Mouse (Mus musculus): Measurements from ENCODE around the gene Dynlrb2.

DNA sequence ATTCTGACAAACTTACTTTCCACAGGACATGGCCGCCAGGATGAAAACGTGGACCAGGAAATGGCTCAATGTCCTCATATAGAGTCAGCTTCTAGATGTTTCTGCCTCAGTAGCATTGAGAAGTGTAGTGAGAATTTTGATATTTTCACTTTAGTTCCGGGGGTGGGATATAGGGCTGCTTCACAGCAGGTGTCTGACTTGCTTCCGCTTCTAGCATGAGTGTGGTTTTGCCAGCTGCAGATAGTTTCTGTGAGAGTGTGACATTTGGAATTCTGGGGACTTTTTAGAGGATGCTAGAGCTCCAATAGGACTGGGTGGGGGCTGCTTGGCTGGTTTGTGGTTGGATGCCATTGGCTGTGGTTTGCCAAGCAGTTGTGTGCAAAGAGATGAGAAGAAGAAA is 43.3 kb upstream of the Dynlrb2 start:
- TF ChIP-seq CHD2 (IDR thresholded peaks at IDR 0.05; ENCODE audit: low read length) (no peak), SMC3 (IDR thresholded peaks at IDR 0.05; ENCODE audit: low read depth, low read length) (no peak), E2F4 (IDR thresholded peaks at IDR 0.05; ENCODE audit: insufficient replicate concordance, low read depth, low read length) (no peak), CTCF (conservative IDR thresholded peaks at IDR 0.05 in 1 of 2, IDR thresholded peaks at IDR 0.05 in 1 of 2; ENCODE audit: low read depth in 2 of 2, low read length in 2 of 2) (no peak), ZKSCAN1 (IDR thresholded peaks at IDR 0.05; ENCODE audit: borderline replicate concordance, low read depth, low read length) (no peak), ZNF384 (IDR thresholded peaks at IDR 0.05; ENCODE audit: low read depth, low read length) (no peak), POLR2A (IDR thresholded peaks at IDR 0.05; ENCODE audit: low read depth, low read length) (no peak), GABPA (IDR thresholded peaks at IDR 0.05; ENCODE audit: insufficient replicate concordance, low read depth, low read length) (no peak), ZC3H11A (IDR thresholded peaks at IDR 0.05; ENCODE audit: low read depth, low read length) (no peak)

Data from CH12.LX (cell line).